Mouse (Mus musculus) urinary bladder, postnatal 36 days (tissue): Measurements from ENCODE around the gene Elp5.
"Not testable (repeated sequence)": the region's sequence is repeated elsewhere in the genome, so short reads cannot be mapped to it uniquely, and the experiment has no call there.

Experiments used
- DNase-seq, 2 experiments: peaks; one replicate each; pipeline ENCODE4 v3.0.0; 2022; ENCODE audit warnings: low spot score in 2 of 2, mixed read lengths in 1 of 2

Elp5 gene

DNA sequence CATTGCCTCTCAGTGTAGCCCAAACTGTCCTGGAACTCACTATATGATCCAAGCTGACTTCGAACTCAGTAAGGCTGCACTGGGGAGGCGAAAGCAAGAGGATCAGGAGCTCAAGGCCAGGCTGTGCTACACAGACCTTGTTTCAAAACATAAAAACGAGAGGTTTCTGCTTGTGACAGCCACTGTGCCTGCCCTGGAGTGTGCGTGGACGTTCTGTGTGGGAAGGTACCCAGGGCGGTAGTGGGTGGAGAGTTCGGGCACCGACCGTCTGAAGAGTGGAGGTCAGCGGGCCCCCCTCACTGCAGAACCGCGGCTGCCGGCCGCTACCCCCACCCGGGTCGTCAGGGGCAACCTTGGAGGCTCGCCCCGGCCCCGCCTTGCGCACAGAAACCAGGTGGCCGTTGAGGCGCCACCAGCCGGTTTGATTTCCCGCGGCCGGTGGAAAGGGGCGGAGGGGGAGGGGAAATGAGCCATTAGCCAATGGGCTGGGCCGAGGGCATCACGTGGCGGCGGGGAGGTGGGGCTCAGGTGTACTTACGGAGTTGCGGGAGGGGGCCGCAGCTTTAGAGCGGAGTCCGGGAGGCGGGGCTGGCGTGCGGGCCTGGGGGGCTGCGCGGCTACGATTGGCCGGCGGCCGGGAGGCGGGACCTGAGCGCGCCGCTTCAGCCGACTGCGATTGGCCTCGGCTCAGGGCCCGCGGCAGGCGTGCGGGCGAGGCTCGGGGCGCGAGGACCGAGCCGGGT is 47.0 kb downstream of the Elp5 start, which contains the start of gene Ybx2:
TSS of gene Ybx2 (plus strand) at position 660 of the 743 bp plus-strand sequence.
- peak; percentile 70 to 83 for DNase-seq

DNA sequence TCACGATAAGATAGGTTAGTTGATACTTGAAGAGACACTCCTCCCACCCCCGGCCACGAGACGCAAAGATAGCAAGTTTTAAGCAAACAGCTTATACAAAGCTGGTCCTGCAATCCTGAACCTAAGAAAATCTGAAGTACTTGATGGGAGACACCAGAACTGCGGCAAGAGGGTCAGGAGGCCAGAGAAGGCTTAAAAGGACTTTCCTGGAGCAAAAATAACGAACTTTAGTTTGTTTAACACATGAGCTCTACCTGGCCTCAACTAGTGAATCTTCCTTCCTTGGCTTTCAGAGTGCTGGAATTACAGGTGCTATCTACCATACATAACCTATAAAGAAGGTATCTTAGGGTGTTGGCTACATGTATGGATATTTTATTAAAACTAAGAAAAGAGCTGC is 47.6 kb downstream of the Elp5 start:
- no peak for DNase-seq

DNA sequence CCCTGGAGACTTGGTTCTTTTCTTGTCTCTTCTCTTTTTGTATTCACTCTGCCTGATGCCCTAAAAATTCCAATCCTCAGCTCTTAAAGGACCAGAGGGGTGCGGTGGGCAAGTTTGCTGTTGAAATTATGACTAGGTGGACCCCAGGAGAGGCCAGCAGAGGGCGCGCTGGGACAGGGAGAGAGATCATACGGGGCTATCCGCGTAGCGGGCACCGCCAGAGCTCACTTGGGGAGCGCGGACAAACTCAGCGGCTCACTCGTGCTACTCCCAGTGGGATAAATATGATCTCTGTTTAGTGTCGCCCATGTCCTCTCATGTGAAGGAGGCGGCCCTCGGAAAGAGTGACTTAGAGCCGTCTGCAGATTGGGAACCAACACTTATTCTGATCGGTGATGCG is 48.1 kb downstream of the Elp5 start:
- DNase-seq, result peak; percentile 81 to 92

DNA sequence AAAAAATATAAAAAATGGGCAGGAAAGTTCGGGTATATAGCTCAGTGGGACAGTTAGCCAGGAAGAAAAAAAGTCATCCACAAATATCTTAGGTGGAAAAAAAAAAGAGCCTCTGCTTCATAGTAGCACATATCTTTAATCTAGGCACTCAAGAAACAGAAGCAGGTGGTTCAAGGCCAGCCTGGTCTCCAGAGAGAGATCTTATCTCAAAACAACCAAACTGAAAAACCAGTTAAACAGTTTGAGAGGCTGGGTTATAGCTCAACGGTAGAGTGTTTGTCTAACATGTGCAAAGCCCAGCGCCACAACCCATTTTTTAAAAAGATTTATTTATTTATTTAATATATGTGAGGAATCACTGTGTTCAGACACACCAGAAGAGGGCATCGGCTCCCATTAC is 49.3 kb downstream of the Elp5 start:
- DNase-seq, result no peak

DNA sequence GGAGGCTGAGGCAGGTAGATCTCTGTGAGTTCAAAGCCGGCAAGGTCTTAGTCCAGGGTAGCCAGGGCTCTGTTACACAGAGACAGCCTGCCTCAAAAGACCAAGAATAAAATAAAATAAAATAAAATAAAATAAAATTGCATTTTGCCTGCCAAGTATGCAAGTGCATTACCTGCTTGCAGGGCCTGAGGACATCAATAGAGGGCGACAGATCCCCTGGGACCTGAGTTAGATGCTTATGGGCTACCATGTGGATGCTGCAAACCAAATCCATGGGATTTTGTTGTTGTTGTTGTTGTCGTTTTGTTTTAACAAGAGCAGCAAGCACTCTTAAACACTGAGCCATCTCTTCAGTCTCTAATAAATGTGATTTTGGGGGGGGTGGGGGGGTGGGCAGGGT is 50.1 kb downstream of the Elp5 start:
- no peak for DNase-seq

DNA sequence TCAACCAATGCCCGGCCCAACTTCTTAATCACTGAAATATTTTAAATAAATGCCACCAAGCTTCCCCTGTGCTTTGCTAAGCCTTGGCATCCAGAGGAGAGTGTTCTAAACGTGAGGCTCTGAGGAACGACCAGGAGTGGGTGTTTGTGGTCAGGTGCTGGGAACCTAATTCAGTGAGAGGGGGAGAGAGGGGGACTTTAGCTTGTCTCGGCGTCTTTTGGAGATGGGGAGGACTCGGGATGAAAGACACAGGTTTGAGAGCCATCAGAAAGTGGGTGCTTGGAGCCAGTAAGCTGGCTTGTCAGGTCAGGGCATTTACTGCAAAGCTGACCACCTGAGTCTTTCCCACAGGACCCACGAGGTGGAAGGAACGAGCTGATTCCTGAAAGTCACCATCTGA is 50.5 kb downstream of the Elp5 start:
- DNase-seq, result no peak

DNA sequence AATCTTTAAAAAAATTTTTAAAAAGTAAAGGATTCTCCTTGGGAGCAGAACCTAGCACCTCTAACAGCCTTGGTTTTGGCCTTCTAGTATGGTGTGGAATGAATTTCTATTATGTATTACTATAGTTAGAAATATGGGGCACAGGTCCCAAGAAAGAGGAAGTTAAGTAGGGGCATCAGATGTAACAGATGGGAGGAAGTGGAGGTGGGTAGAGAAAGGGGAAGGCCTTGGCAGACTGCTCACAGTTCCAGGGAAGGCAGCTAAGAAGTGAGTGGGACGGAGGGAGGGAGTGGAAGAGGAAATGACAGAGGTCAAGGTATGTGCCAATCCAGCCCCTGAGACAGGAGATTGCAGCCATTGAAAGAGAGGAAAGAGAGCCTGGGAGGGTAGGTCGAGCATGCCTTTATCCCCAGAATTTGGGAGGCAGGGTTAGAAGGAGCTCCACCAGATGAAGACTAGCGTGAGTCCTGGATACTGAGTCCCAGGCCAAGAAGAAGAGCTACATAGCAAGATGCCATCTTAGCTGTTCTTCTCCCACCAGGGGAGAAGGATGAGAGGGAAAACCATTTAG is 51.3 kb downstream of the Elp5 start:
- DNase-seq, result no peak

DNA sequence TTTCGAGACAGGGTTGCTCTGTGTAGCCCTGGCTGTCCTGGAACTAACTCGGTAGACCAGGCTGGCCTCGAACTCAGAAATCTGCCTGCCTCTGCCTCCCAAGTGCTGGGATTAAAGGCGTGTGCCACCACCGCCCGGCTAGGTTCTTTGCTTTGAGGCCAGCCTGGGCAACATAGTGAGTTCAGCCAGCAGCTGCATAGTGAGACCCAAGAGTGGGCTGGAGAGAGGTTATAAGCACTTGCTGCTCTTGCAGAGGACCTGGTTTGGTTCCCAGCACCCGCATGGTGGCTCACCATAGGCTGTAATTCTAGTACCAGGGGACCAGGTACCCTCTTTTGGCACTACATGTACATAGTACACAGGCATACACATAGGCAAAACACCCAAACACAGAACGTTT is 52.1 kb downstream of the Elp5 start:
- DNase-seq, result not testable (repeated sequence)

DNA sequence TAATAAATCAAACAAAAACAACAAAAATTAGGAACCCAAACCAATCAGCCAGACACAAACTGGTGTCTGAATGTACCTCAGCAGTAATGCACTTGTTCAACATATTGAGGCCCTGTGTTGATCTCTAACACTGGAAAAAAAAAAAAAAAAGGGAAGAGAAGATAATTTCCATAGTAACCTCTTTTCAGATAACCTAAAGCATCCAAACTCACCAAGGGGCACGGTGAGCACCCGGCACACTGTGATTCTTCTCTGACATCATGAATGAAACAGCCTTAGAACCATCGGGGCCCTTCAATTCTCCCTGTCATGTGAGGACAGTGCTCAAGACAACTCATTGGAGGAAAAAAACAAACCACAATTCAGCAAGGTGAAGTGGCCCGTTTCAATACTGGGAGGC is 52.6 kb downstream of the Elp5 start:
- no peak for DNase-seq

DNA sequence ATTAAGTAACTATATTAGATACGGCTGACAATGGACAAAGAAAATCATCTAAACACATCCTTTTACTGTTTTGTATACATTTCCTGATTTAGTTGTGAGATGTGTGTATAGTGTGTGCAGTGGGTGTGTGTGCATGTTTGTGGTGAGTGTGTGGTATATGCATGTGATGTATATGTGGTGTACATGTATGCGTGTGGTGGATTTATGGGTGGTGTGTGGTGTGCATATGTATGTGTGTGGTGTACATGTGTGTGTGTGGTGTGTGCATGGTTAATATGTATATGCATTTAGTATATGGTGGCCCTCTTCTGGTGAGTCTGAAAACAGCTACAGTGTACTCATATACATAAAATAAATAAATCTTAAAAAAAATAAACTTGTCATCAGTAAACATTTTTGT is 54.8 kb downstream of the Elp5 start:
- no peak for DNase-seq

DNA sequence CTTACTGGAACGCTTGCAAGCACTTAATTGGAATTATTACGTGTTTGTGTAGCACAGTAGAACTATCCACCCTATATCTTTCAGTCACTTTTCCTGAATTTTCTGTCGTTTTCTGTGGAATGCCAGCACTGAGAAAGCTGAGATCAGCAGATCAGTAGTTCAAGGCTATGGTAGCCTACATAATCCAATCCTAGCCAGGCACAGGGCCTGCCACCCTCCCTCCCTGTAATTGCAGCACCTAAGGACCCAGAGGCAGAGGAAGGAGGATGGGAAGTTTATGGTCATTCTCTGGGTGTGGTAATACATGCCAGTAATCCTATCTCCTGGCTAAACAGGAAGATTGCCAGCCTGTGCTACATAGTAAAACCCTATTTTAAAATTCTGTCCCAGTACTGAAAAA is 59.5 kb downstream of the Elp5 start:
- no peak for DNase-seq

DNA sequence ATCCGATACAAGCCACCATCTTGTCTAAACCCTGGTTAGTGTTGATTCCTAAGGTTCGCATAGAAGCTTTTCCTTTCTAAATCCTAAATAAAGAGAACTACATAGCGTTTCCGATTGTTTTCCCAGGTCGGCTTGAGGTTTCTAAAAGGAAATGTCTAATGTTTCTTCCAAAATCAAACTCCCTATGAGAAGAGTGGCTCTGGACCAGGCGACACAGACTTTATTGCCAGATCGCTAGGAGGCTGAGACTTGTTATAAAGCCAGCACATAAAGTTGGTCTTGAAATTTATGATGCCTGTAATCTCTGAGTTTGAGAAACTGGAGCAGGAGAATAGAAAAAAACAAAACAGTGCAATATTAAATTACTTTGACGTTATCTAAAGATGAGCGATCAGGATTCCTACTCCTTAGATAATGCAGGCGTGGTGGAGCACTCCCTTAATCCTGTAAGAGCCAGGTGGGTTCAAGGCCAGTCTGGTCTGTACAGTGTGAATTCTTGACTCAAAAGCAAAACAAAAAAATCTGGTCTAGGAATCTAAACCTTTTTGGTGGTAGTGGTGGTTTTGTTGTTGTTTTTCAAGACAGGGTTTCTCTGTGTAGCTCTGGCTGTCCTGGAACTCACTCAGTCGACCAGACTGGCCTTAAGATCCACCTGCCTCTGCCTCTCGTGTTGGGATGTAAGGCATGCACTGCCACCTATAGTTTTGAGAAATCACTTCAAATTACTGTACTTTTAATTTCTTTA is 60.1 kb downstream of the Elp5 start:
- DNase-seq, result no peak

DNA sequence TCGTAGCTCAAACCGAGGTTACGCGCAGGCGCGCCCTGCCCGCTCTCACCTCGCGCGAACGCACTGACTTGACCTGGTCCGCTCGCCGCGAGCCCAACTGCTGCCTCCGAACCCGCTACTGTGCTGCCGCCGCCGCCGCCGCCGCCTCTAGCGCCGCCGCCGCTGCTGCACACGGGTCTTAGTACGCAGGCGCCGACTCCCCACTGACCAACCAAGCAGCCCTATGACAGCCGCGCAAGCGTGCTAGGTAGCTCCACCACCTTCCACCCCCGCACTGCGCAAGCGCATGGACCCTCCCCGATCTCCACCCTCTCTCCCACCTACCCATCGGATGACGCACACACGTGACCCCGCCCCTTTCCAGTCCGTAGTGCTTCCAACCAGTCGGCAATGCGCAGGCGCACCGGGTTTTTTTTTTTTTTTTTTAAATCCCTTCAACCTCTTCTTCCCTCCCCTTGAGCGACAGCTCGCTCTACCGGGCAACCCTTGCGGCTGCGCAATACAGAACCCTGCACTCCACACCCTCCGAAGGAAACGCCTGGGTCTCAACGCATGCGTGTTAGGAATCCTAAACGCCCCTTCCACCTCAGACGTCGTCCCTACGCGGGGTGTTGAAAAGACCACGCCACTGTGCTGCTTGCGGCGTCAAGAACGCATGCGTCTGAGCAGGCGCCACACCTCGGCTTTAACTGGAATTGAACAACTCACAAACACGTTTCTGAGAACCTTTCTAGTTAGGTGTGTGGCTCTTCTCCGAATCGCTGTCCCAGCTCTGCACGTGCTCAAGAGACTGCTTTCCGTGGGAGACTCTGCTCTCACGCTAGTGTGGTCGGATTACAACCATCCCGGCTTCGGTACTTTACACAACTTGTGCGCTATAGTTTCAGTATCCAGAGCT is 61.0 kb downstream of the Elp5 start, which contains the start of gene Eif5a:
TSS of gene Eif5a (minus strand) at position 845 of the 898 bp plus-strand sequence.
- peak; percentile 100 for DNase-seq

DNA sequence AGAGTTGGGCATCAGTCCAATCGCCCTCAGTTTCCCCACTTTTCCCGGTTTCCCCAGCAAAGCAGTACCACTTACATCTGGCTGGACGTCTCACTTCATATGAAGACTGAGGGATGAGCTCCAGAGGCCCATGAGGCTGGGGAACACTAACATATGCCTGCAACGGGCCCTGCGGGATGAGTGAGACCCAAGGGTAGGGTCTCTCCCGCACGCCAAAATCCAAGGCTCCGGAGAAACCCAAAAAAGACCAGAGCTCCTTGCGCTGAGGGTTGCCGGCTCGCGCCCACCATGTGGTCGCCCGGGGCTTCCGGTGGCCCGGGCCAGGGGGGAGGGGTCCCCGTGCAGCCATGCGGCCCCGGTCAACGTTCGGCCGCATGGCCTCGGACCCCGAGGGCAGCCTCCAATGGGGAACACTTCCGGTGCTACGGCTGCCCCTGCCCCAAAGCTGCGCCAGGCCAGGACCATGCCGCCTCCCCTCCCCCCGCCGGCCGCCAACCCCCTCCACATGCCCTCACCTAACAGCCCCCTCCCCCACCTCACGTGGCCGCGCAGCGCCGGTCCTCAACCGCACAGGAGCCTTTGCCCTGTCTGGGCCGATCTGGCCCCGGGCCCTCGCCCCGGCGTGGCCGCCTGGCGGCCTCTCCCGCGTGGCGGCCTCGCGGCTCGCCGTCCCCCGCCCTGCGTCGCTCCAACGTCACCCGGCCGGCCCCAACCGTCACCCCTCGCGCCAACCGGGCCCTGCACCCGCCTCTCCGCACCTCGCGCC is 61.9 kb downstream of the Elp5 start:
- DNase-seq, result no peak

DNA sequence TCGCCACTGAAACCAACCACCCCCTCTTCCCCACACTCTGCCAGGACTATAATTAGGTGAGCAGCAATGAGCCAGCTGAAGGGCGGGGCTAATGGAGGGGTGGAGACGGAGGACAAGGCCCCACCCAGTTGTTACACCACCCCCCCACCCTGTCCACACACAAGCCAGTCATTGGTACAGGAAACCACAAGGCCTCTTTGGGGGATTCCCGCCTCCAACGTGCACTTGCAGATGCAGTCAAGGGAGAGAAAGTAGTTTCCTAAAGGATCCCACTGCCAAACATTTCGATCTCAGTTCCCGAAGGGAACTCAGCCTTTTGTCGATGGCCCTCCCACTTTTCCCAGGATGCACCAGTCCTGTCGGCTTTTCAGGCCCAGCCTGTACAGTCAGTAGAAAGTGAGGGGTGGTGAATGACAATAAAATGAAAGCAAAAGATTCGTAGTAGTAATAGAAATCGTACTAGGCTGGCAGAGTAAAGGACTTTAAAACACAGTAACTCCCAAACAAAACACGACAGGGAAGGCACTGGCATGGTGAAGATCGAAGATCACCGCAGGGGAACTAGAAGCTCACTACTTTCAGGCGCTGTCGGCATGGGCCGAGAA is 62.6 kb downstream of the Elp5 start:
- DNase-seq, result peak; percentile 65 to 81

DNA sequence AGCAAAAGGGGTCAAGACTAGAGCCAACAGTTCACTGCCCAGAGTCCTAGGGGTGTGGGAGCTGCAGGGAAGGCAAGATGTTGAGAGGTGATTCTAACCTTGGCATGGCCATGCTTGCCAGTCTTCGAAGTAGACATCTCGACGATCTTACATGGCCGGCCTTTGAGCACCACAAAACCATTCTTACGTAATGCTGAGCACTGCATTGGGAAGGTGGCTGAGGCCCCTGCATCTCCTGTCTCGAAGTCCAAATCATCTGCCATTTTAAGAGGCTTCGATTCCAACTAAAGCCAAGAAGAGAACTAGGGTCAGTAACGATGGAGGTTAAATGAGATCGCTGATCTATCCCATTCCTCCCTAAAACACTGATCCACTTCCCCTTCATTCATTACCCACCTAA is 63.3 kb downstream of the Elp5 start:
- DNase-seq, result no peak
